Mouse (Mus musculus): ENCODE data around the gene Vps13d.

The Vps13d gene

DNA sequence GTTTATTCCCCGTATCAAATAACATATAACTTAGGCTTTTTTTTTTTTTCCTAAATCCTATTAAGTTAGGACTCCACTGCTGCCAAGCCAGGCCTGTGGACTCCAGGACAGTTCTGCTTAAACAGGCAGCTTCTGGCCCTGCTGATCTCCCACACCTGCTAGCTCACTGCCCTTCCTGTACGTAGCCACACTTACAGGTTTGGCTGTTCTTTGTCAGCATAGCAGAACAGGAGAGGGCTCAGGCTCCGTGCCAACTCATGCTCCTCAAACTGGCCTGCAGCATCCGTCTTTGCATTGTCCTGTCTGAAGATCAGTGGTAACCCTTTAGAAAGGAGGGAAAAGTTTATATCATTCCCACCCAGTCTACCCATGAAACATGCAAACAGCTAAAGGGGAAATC is 108.3 kb downstream of the Vps13d start:
- ChIA-PET POLR2A (no interaction called here), CTCF (no interaction called here)

DNA sequence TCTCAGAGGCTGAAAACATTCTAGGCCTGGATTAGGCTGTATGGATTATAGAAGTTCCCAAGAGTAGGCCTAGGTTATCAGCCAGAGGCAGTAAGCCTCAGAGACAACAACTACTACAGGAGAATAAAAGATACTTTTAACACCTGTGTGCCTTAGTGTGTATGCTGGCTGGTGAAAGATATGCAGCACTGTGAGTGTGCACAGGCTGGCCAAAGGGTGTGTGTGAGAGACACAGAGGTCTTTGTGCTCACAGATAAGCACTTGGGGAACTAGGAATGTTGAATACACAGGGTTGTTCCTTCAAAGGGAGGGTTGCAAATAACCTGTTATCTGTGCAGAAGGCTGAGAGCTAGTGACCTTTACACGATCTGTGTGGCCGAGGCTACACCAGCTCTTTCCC is 115.5 kb downstream of the Vps13d start:
- ChIA-PET POLR2A (no interaction called here), CTCF (no interaction called here)

DNA sequence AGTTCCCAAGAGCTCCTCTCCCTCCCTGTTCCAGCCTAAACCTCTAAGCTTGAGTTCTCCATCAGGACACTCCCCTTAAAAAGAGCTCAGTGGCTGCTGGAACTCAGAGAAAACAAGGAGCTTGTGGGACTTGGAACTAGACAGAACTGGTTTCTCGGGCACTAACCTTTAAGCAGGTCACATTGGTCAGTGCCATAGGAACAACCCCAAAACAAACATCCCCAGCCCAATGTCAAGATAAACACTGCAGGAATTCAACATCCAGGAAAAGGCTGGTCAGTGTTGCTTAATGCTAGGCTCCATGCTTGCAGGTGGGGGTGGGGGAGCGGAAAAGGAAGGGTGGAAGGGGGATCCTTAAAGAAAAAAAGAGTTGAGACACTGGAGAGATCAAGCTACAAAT is 120.5 kb downstream of the Vps13d start:
- POLR2A ChIA-PET, result interaction anchor here in 3 of 4 experiments (0.6 to 1.7 kb wide), 13 partner anchors 9 to 232 kb away, joined by 3 to 9 read pairs (median 4); no protein-coding TSS in a partner anchor
- CTCF ChIA-PET, result interaction anchor here in 1 of 4 experiments (0.8 to 1.1 kb wide), 2 partner anchors 82 to 670 kb away, joined by 3 to 4 read pairs; no protein-coding TSS in a partner anchor

DNA sequence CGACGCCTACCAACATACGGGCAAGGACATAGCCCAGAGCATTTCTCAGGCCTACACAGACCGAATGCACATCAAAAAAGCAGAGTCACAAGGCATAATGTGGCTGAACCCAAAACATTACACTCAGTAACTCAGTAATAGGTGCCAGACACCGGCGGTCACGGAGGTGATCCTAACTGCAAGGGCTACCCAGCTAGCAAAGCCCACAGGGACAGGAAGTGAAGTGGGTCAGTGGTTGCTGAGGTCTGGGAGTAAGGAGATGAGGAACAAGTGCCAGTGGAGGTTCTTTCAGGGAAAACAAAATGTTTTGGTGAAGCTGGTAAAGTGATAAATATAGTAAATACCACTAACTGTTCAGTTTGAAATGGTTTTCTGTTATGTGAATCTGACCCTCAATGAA is 121.1 kb downstream of the Vps13d start:
- POLR2A ChIA-PET, result interaction anchor here in 3 of 4 experiments (0.7 to 1.7 kb wide), 12 partner anchors 9 to 232 kb away, joined by 3 to 9 read pairs (median 4); no protein-coding TSS in a partner anchor

DNA sequence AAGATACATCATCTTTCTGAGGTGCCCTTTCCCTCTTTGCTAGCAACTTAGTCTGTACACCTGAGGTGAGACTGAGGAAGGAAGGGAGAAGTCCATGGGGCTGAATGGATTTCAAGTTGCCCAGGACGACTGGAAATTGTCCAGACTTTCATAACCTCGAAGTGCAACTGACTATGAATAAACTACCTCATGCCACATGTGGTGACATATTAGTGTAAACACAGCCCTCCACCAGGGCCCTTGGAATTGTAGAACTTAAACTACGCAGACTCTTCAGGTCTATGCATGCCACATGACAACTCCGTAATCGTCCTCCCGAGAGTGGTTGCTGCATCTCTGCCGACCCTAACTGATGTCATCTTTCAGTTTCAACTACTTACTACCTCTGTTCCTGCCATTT is 122.9 kb downstream of the Vps13d start:
- CTCF ChIA-PET, result no interaction called here
- POLR2A ChIA-PET, result interaction anchor here in 1 of 4 experiments (1.2 kb wide), 1 partner anchor 29 kb away, joined by 3 read pairs; no protein-coding TSS in a partner anchor

More for the DNA sequence above, 121.1 kb downstream of the Vps13d start:
- CTCF ChIA-PET, result interaction anchor here in 1 of 4 experiments (0.8 to 1.1 kb wide), 2 partner anchors 82 to 669 kb away, joined by 3 to 4 read pairs; no protein-coding TSS in a partner anchor

DNA sequence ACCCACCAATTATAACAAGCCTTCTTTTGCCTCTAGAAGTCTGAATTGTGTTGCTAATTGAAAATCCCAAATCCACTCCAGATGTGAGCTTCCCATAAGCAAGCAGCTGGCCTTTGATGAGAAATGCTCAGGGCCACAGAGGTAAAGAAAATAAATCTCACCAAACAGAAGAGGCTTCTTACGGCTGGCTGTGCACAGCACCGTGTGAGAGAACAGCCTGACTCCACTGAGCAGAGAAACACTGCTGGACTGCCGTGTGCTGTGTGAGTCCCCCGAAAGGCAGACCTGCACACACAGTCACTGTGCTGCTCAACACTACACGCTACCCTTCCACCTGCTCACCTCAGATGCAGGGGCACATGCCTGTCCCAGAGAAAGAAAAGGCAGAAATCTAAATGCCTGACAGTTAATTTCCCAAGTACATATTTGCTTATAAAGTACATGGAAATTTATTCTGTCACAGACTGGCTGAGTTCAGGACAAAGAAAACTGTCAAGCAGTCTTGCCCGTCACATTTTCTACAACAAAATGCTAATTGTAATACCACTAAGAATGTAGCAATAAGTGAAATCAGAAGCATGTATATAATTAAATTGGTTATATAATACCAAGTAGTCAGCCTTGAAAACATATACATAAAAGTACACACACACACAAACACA is 127.7 kb downstream of the Vps13d start:
- POLR2A ChIA-PET, result interaction anchor here in 1 of 4 experiments (0.7 kb wide), 1 partner anchor 75 kb away, joined by 4 read pairs; no protein-coding TSS in a partner anchor

DNA sequence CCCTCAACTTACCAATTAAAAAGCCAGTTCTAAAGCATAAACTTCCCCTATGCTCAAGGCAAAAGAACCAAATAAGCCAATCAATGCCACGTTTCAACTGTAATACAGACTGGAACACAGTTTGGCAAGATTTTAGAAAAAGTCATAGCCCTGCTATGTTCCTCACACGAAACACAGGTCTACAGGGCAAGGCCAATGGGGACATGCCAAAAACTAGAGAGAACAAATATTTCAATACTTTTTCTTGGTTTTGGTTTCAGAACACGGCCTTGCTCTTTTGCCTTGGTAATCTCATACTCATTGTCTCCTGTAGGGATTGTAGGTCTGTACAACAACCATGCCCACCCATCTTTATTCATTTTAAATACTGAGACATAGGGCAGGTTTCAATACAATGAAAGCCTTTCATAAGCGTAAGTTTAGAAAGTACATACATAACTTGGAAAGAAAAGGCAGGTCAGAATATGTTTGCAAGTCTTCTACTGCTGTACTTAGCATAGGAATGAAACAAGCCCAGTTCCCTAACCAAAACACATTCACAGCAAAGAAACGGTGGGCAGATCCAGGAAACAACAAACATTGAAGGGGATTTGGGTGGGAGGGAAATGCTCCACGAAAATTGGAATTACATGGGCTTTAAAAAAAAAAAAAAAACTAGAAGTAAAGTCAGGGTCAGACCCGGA is 128.3 kb downstream of the Vps13d start:
- POLR2A ChIA-PET, result interaction anchor here in 1 of 4 experiments (0.7 kb wide), 1 partner anchor 74 kb away, joined by 4 read pairs; no protein-coding TSS in a partner anchor
- CTCF ChIA-PET, result interaction anchor here in 2 of 4 experiments (0.7 to 1.5 kb wide), 2 partner anchors 10 to 176 kb away, joined by 3 to 4 read pairs; no protein-coding TSS in a partner anchor

More for the DNA sequence above, 127.7 kb downstream of the Vps13d start:
- CTCF ChIA-PET, result interaction anchor here in 3 of 4 experiments (0.7 to 1.5 kb wide), 3 partner anchors 11 to 177 kb away, joined by 3 to 4 read pairs (median 4); no protein-coding TSS in a partner anchor

DNA sequence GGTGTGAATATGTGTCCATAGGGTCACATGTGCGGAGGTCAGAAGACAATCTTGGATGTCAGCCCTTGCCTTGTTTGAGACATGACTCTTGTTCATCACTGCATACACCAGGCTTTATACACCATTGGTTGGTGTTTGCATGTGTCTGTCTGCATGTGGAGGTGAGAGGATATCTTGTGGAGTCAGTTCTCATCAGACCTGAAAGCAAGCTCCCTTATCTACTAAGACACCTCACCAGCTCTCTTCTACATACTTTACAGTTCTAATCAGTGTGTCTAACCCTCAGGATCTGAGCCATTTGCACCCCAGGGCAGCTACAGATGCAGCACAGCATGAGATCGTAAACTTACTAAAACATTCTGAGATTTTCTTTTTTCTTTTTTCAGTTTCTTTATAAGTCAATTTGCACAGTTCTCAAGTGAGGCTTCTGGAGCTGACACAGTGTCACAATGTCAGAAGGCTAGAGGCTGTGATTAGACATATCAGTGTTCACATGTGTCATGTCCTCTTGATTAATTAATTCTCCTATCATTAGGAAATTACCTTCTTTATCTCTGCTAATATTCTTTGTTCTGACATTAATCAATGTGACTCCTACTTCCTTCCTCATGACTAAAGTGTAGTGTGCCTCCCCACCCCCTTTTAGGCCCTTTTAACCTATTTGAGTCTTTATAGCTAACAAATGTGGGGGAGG is 135.9 kb downstream of the Vps13d start:
- ChIA-PET CTCF (no interaction called here), POLR2A (interaction anchor here in 1 of 4 experiments (0.7 to 0.9 kb wide), 2 partner anchors 59 to 237 kb away, joined by 3 read pairs; no protein-coding TSS in a partner anchor)

DNA sequence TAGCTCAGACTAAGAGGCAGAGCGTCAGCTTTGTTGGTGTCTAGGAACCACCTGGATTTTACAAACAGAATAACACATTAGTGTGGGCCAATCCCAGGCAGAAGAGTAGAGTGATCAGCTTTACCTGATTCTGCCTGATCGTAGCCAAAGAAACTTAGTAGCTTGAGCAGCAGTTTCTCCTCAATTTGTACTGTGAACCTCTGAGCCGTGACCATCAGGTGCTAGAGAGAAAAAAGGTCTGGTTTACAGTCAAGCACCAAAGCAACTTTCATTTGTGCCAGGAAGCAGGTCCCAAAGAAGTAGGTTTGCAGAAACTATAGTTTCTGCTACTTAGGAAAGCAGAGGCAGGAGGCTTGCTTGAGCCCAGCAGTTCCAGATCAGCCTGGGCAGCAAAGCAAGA is 138.5 kb downstream of the Vps13d start:
- CTCF ChIA-PET, result interaction anchor here in 1 of 4 experiments (0.6 kb wide), 1 partner anchor 11 kb away, joined by 3 read pairs; no protein-coding TSS in a partner anchor
- POLR2A ChIA-PET, result interaction anchor here in 1 of 4 experiments (1.4 kb wide), 1 partner anchor 13 kb away, joined by 4 read pairs; no protein-coding TSS in a partner anchor

DNA sequence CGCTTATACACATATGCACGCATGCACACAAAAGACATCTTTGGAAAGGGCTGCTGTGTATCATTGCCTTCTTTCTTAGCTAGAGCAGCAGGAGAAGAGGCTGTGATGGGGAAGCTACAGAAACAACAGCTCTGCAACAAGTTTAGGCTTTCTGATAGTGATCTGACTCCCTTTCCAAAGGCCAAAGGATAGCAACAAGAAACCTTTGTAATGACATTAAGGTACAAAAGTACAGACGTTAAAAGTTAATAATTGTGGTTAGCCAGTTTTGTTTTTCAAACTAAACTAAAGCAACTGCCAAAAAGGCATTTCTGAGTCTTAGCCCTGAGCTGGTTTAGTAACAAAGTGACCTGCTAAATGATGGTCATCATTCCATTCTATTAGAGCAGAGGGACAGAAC is 139.0 kb downstream of the Vps13d start:
- POLR2A ChIA-PET, result interaction anchor here in 1 of 4 experiments (1.4 kb wide), 1 partner anchor 13 kb away, joined by 4 read pairs; no protein-coding TSS in a partner anchor
- CTCF ChIA-PET, result interaction anchor here in 1 of 4 experiments (0.5 kb wide), 1 partner anchor 31 kb away, joined by 3 read pairs; no protein-coding TSS in a partner anchor

DNA sequence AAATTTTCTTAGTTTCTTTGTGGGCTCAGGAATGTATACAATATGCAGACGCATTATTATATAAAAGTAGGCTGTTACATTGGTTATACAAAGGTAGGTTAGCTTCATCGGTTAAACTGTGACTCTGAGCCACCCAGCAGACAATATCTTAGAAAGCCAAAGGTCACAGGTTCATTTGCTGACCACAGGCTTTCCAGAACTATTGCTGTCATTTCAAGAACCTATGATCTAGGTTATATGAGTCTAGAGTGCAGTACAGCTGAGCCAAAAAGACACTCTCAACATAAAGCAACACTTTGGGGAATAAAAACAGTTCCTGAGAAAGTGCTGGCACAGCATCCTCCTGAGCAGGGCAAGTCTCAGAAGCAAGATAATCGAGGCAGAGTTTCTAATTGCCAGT is 140.4 kb downstream of the Vps13d start:
- CTCF ChIA-PET, result no interaction called here
- POLR2A ChIA-PET, result interaction anchor here in 1 of 4 experiments (1.5 kb wide), 1 partner anchor 9 kb away, joined by 3 read pairs; no protein-coding TSS in a partner anchor

DNA sequence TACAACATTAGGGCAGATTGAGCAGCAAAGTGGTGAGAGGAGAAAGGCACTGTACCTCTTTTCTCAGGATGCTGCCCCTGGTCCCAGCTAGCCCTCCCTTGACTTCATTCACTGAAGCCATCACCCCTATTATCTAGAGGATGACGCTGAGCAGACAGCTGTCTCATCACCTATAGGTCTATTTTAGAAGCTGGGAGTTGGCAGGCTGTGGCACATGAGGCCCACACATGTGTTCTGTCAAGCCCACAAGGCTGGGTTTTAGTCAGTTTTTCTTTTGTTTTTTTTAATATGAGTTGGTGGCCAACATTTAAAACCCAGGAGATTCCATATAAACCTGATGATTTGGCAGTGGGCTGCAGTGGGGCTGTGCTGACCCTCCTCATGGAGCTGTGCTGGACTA is 142.1 kb downstream of the Vps13d start:
- CTCF ChIA-PET, result no interaction called here
- POLR2A ChIA-PET, result no interaction called here

DNA sequence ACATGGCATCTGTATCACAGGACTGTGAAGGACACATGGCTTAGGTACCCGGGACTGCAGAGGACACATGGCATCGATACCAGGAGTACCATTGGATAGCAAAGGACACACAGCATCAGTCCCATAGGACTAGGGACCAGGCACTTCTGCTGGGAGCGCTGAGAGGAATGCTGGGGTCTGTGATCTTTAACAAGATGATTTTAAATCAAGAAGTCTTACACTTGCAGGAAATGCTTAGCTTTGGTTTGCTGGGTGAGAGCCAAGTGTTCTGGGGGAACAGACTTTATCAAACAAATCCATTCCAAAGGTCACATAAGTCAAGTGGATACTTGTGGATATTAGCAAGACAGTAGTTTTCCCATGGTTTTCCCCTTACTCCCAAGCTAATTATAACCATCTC is 142.5 kb downstream of the Vps13d start:
- ChIA-PET POLR2A (no interaction called here), CTCF (interaction anchor here in 2 of 4 experiments (0.8 to 1.1 kb wide), 2 partner anchors 162 to 411 kb away, joined by 3 read pairs; no protein-coding TSS in a partner anchor)

DNA sequence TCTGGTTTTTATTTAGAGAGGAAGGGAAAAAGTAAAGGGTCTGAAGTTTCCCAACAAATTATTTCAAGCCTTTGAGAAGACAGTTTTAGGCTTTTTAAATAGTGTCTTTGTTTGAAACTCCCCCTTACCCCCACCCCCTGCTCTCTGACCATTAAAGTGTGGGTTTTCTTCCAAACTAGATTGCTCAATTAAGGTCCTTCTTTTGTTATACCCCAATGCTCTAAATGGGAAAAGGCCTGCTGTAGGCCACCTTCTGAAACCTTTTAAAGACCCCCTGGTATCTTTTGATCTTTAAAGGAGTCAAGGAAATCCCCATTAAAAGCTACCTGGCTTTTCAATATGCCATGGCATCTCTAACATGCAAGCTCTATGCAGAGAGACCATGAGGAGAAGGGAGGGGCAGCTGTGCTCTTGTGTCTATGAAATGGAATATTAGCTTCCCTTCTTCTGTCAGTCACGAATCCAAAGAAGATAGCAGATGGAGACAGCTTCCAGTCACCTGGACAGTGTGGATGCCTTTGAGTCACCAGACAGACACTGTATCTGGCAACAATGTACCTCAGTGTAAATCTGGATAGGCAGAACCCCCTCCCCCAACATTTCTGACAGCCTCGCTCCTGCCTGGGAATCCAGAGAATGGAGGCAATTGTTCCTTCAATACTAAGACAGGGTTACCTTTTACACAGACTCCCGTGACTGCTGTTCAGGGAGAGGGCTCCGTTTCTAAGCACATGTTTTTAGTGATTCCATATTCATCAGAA is 143.4 kb downstream of the Vps13d start:
- ChIA-PET CTCF (interaction anchor here in 2 of 4 experiments (0.8 to 1.1 kb wide), 2 partner anchors 161 to 410 kb away, joined by 3 read pairs; no protein-coding TSS in a partner anchor), POLR2A (interaction anchor here in 1 of 4 experiments (0.5 kb wide), 1 partner anchor 155 kb away, joined by 3 read pairs; no protein-coding TSS in a partner anchor)

DNA sequence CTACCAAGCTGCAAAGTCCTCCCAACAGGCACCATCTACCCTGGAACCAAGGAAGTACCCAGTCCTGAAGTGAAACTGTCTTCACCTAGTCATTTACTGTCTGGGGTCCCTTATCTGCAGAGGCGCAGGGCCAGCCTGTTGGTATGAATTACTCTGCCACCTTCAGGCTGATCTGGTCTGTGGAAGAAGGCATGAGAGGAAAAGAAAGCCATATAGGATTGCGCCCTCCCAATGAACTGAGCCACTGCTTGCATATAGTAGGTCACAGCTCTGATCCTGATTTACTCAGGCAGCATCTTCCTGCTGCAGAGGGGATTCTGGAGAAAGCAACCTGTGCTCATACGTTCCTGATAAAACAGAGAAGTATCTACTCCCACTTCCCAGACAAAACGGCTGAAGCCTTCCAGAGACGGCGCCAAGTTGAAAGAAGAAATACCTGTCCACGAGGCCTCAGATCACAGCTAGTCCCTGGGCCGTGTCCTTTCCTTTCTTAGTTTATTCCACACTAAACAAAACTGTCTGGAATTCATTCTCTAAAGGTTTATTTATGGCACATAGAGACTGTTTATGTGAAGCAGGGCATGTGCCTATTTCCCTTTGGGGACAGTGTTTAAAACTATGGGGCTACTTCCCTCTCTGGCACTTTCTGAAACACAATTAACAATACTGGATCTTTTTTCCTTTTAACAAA is 144.1 kb downstream of the Vps13d start:
- ChIA-PET POLR2A (interaction anchor here in 1 of 4 experiments (0.5 kb wide), 2 partner anchors 63 to 154 kb away, joined by 3 read pairs; no protein-coding TSS in a partner anchor), CTCF (no interaction called here)

DNA sequence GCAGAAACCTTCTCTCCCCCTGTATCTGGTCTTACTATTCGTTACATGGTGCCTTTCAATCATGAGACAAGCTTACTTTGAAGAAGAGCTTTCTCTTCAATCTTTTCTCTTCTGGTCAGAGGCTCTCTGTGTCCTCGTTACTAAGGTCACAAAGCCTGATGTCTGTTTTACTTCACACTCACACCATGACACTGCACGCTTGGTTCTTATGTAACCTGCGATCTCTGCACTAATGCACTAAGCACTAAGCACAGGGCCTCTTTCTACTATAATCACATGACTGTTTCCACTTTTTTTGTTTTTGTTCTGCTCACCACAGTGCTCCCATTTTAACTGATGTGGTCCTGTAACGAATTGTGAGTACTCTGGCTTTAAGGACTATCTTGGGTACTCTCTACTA is 146.8 kb downstream of the Vps13d start:
- CTCF ChIA-PET, result no interaction called here
- POLR2A ChIA-PET, result no interaction called here

DNA sequence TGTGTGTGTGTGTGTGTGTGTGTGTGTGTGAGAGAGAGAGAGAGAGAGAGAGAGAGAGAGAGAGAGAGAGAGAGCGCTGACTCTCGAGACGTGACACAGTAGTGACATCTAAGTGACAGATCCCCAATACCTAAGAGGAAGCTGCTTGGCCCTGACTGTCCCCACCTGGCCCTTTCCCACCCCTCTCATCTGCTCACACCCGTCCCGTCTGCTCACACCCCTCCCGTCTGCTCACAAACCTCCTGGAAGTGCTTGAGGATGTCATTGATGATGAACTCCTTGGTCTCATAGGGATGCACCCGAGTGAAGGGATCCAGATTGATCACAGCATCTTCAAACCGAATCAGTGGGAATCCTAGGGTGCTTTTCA is 148.8 kb downstream of the Vps13d start:
- POLR2A ChIA-PET, result no interaction called here
- CTCF ChIA-PET, result interaction anchor here in 1 of 4 experiments (0.8 kb wide), 1 partner anchor 156 kb away, joined by 3 read pairs; no protein-coding TSS in a partner anchor

Data from embryonic stem cell, embryonic (primary cell).